Mouse (Mus musculus): Measurements from ENCODE around the gene Pld6. TPM values are rescaled to one million over a fixed set of nuclear protein-coding genes. Genes with fewer than 3 reads are reported as not detected.
A peak's percentile ranks its signal among the peaks of the same experiment; 100 is the strongest.

Pld6 gene
- total RNA-seq, 4 experiments from 2014 or later = 0.49 to 1.5 (median 0.85) TPM; not detected in 1

DNA sequence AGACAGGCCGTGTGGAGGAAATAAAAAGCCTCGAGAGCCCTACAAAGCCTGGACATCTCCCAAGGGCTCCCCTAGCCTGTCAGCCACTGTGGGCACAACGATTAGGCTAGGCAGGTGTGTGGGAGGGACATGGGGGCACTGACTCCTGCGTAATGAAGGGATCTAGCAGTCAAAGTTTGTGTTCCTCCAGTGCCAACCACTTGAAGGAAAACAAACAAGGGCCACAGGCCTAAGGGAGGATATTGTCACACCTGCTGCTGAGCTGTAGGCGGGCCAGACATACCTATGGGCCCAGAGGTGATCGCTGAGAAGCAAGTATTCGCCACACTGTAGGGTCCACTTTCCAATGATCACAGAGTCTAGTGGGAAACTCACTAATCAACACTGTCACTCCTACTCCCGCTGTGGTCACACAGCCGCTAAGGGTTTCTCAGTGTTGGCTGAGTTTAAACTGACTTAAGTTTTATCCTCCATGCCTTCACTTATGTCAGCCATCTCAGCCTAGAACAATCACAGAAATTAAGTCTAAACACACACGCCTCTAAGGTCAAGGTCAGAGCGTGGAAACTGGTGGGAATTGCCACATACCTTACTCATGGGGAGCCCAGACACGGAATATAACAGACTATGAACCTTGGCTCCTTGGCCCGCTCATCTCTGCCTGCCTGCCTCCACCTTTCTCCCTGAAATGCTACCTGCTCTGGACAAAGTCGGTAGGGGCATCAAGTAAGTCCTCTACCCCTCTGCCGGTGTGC is 824 bp downstream of the Pld6 start:
- DNase-seq (ENCODE audit: low spot score in 2 of 2) = no peak

DNA sequence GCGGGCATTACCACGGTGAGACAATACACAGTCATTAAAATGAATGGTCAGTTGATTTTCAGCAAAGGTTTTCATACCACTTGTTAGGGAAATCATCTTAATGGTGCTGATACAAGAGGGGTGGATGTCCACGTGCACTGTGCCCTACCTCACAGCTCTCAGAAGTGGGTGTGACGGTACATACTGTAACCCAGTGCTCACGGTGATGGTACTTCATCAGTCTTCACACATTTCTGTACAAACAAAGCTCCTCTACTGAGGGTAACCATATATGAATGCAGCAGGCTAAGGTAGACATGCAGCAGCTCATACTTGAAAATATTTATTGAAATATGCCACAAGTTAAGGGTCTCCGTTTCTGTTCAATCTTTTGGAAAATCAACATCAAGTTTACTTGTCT is 3.9 kb downstream of the Pld6 start:
- no peak for DNase-seq (ENCODE audit: low spot score in 2 of 2)

DNA sequence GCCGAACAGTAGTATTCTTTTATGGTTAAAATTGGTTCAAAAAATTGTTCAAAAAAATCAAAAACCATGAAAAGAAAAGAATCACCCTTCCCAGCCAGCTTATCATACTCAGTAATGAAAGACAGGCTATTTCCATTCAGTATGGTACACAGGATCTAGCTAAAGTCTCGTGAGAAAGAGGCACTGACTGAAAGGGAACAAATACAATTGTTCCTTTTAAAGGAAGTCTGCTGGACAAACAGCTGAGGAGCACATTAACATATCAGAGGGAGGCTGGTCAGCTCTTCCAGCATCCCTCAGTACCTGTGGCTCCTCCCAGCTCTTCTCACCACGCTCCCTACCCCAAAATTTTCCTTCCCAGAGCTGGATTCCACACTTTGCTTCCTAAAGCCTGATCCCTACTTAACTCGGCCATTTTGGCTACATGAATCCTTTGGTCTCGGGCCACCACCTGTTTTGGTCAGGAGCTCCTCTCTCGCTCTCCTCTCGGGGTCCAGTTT is 5.3 kb downstream of the Pld6 start:
- DNase-seq (ENCODE audit: low spot score in 2 of 2) = no peak

DNA sequence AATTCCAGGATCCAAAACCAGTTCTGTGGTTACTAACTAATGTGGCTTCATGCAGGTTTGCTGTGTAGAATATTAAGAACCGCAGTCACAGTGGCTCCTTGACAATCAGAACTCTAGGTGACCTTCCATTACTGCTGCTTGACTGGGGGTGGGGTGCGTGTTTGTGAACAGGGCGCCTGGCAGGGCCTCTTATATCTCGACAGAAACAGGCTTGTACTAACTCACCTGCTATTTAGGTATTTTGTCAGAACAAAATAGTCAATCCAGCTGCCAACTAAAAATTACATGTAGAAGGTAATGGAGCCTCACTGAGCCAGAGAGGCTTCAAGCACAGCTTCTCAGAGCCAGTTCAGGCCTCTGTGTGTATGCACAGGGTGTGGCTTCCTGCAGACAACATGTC is 7.2 kb downstream of the Pld6 start:
- no peak for DNase-seq (ENCODE audit: low spot score in 2 of 2)

DNA sequence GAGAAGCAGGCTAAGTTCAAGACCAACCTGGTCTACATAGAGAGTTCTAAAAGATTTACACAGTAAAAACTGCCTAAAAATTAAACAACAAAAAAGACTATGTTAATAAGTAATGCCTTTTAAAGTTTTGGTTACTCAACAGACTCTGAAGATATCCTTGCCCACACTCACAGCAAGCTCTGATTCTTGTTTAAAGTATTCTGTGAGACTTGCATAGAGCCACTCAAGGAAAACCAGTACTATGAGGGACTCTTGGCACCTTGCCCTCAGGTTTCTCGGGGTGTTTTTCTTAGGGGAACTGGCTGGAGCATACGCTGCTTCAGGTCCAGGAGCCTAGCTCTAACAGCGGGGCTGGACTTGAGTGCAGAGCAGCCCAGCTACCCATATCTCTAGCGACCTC is 8.0 kb downstream of the Pld6 start:
- no peak for DNase-seq (ENCODE audit: low spot score in 2 of 2)

DNA sequence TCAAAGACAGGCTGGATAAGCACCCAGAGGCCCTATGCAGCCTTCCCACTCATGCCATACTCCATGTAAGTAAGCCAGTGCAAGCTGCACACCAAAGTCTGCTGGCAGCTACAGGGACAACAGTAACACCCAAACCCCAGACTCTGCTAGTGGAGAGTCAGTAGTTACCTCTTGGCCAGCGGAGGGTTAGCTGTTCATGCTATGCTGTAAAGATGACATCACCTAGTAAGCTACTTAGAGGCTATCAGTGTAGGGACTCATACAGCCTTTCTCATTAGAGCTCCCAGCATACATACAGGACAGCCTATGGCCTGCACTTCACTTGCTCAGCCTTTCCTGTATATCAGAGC is 8.6 kb downstream of the Pld6 start:
- DNase-seq (ENCODE audit: low spot score in 2 of 2) = no peak

DNA sequence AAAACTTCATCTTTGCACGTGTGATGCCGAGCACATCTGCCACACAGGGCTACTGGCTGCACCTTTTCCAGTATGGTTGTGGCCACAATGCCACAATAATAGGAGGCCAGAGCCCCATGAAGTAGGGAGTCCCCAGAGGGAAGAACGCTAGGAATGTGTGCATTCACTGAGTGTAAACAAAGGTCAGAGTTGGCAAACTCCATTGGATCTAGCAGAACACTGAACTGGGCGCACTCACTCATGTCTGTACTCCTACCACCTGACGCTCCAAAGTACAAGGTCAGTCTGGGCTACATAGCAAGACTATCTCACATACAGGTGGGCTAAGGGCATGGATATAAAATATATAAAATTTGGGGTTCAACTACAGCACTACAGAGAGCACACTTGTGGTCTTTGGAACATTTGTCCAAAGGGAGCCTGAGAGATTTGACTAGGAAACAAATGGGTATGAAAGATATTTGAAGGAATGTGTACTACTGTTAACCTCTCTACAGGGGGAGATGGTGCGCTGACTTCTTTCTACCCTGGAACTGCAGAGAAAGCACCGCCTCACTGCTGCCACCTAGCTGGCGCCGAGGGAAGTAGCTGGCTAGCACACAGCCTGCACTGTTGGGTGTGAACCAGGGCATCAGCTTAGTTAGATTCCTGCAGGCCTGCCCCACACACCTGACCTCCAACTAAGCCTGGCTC is 9.1 kb downstream of the Pld6 start:
- peak in 1 of 2 experiments; percentile 61 for DNase-seq (ENCODE audit: low spot score in 2 of 2)

DNA sequence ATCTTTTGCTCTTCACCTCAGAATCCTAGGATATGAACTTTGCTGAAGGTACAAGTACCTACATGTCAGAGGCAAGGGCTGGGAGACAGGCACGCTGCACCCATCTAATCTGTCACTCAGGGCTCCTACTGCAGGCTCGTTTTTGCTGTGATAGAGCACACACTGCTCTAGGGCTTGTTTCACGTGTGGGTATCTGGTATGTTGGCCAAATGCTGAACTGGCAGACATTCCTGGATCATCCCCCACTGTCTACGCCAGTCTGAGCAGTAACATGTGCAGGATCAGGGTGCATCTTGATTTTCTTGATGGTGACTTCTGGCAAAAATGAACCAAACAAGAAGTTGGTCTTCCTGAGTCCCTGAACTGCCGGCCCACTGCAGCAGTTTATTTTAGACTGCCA is 10.2 kb downstream of the Pld6 start:
- no peak for DNase-seq (ENCODE audit: low spot score in 2 of 2)

DNA sequence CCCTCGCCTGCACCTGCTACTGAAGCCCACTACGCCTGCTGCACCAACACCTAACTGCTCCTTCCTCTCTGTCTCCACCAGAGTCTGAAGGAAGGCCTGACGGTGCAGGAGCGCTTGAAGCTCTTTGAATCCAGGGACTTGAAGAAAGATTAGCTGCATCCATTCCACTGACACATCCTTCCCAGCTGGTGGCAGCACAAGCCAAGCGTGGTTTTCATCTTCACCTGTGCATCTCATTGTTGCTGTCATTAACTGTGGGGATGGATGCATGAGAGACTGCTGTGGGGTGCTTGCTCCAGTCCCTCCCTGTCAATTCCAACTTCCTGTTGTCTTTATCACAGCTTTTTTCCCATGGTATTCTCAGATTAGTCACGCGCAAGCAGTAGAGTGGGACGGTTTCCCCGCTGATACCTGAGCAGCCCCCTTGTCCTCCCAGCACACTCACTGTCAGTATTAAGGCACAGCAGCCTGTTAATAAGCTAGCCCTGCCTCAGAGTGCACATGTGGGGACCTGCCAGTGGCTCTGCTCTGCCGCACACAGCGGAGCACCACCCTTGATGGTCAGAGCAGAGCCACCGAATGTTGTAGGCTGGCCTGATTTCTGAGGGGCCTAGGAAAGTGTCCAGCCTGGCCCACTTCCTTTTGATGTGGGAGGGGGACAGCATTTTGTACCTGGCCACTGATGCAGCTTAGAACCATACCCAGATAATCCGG is 11.9 kb downstream of the Pld6 start:
- no peak for DNase-seq (ENCODE audit: low spot score in 2 of 2)

DNA sequence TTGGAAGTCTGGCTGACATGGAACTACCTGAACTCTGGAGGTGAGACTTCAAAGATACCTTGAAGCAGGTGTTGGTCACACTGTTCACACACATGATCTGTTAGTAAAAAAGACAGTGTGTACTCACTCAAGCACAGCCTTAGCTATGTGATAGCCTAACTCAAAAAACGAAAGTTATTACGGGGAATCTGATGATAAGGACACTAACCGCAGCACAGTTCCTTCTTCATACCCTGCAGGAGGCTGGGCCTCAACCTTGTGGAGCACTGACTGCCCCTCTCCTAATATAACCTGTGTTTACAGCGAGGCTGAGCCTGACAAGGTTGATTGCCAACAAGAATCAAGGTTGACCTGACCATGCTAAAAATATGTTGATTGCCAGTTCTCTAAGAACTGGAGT is 12.9 kb downstream of the Pld6 start:
- DNase-seq (ENCODE audit: low spot score in 2 of 2) = no peak

DNA sequence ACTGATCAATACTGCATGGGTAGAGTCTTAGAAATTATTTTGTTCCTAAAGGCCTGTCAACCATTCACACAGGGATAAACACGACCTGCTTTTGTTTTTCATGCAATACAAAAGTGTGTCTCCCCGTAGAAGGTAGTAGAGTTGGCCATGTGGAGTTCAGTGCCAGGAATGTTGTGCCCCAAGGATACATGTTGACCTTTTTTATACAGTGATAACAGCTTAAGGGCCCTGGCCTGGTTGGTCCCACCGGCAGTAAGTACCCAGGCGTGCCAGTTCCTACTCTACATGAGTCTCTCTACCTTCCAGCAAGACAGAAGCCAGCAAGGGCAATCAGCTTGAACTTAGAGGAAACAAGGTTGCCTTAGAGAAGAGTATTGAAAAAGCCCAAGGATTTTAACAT is 14.5 kb downstream of the Pld6 start:
- DNase-seq (ENCODE audit: low spot score in 2 of 2) = no peak

DNA sequence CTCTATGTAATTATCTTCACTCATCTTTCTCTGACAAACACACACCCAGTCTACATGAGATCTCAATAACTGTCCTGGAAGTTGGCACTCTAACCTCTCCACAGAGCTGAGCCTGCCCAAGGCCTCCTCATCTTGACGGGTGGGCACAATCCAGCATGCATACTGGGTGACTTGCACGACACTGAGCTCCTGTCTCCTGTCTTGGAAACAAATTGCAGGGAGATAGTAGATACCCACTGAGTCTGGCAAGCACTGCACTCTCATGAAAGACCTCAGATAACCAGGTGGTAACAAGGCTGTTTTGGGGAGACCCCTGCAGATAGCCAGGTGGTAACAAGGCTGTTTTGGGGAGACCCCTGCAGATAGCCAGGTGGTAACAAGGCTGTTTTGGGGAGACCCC is 15.2 kb downstream of the Pld6 start:
- DNase-seq (ENCODE audit: low spot score in 2 of 2) = no peak

DNA sequence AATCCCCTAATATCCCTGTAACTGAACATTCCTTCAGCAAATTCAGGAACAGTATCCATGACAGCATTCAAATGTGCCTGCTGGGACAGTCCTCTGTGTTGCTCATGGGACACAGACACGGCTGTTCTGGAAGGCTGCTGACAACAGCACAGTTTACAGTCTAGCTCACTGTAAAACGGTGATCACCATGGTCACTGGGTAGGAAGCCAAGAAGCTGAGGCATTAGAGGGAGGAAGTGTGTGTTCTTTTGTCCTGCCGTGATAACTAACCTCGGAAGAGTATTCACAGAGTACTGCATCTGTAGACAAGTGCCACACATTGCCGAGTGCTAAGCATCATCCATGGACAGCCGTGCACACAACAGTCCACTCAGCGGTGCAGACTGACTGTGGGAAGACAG is 16.7 kb downstream of the Pld6 start:
- DNase-seq (ENCODE audit: low spot score in 2 of 2) = no peak

DNA sequence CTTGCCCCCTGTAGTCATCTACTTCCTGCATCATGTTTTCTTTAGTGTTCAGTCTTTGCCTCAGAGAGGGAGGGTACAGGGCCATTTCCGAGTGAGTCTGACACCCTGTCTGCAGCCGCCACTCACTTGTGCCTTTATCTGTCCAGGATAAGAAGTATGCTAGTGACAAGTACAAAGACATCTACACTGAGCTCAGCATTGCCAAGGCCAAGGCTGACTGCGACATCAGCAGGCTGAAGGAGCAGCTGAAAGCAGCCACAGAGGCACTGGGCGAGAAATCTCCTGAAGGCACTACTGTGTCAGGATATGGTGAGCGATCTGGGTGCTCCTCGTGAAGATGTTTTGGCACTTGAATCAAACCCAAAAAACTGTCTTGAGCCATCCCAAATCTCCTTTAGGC is 17.7 kb downstream of the Pld6 start:
- DNase-seq (ENCODE audit: low spot score in 2 of 2) = no peak

DNA sequence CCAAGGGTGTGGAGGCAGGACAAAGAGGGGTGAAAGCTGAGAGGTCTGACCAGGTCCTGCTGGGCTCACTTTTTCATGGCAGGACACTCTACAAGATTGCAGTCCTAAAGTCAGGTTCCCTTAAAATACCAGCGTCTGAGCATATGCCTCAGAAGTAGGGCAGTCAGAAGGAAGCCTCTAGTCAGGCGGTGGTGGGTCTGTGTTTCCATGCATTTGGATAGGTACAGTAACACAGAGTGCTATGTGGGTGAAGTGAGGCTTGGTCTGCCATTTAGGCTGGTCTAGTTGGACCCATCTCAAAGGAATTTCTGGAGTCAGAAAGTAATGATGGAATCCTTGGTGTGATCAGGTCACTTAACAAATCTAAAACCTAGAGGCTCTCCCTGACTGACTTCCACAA is 18.1 kb downstream of the Pld6 start:
- DNase-seq (ENCODE audit: low spot score in 2 of 2) = no peak

DNA sequence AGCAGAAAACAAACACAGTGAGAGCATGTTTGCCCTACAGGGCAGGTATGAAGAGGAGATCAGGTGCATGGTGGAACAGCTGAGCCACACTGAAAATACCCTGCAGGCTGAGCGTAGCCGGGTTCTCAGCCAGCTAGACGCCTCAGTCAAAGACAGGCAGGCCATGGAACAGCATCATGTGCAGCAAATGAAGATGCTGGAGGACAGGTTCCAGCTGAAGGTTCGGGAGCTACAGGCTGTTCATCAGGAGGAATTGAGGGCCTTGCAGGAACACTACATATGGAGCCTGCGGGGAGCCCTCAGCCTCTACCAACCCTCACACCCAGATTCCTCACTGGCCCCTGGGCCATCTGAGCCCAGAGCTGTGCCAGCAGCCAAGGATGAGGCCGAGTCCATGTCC is 26.6 kb downstream of the Pld6 start:
- DNase-seq (ENCODE audit: low spot score in 2 of 2) = no peak

DNA sequence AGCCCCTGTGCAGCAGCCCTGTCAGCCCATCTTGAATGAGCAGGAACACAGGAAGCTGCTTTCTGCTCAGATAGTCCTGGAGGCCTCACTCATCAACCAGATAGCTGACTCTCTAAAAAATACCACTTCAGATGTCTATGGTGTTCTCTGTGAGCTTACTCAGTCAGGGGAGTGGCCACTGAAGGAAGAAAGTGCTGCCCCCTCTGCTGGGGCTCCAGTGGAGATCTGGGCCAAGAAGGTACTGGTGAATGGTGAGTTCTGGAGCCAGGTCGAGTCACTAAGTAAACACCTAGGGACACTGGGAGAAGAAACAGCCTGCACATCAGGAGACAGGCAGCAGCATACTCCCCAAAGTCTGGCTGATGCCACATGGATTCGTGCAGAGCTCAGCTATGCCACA is 27.8 kb downstream of the Pld6 start:
- DNase-seq (ENCODE audit: low spot score in 2 of 2) = no peak

DNA sequence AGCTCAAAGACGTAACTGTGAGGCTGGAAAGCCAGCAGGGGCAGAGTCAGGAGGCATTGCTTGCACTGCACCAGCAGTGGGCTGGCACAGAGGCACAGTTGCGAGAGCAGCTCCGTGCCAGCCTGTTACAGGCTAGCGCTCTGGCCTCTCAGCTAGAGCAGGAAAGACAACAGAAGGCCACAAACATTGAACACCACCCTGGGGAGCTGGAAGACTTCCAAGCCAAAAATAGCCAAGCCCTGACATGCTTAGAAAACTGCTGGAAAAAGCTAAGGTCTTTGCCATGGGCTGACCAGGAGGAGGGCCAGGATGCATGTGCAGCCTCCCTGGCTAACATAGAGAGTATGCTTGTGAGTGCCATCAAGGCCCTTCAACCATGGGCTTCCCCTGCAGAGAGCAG is 28.3 kb downstream of the Pld6 start:
- DNase-seq (ENCODE audit: low spot score in 2 of 2) = peak; percentile 65 to 74

DNA sequence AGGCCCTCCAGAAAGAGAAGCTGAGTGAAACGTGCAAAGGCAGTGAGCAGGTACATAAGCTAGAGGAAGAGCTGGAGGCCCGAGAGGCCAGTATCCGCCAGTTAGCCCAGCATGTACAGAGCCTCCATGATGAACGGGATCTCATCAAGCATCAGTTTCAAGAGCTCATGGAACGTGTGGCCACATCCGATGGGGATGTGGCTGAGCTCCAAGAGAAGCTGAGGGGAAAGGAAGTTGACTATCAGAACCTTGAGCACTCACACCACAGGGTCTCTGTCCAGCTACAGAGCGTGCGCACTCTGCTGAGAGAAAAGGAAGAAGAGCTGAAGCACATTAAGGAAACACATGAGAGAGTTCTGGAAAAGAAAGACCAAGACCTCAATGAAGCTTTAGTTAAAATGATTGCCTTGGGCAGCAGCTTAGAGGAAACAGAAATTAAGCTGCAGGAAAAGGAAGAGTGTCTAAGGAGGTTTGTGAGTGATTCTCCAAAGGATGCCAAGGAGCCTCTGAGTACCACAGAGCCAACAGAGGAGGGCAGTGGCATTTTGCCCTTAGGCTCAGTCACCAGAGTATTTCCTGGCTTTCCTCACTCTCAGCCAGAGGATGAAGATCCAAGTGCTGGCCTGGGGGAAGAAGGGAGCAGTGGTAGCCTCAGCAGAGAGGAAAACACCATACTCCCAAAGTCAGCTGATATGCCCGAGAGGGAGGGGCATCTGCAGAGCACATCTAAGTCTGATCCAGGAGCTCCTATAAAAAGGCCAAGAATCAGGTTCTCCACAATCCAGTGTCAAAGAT is 29.1 kb downstream of the Pld6 start:
- DNase-seq (ENCODE audit: low spot score in 2 of 2) = no peak

DNA sequence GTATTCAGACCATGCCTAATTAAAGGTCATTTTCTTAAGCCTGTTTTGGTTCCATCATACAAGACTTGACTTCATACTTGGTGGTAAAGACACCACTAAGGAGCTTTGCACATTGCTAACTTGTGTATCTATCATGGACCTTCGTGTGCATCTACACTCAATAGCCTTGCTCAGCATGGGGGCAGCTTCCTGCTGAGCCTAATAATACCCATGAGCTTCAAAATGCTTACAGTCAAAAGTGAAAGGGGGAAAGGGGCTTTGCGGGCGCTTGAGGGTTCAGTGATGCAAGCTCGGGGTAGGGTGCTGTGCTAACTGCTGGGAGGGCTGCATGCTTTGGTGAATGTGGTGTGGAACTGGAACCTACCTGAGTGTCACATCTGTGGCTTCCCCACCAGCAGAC is 31.1 kb downstream of the Pld6 start:
- DNase-seq (ENCODE audit: low spot score in 2 of 2) = no peak

DNA sequence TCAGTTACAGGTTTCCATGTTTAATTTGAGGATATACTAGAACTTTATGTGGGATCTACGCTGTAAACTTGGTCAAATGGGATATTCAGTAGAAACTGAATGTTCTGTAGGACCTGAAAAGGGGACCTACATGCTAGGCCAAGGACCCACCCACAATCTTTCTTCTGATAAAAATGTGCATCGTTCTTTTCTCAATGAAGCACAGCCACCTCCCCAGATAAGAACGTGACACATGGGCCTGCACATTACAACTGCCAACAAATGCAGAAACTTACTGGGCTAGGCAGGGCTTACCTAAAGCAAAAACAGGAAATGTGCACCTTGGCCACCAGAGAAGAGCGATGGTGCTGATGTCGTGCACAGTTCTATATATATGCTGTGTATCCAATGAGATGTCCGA is 32.9 kb downstream of the Pld6 start:
- no peak for DNase-seq (ENCODE audit: low spot score in 2 of 2)

DNA sequence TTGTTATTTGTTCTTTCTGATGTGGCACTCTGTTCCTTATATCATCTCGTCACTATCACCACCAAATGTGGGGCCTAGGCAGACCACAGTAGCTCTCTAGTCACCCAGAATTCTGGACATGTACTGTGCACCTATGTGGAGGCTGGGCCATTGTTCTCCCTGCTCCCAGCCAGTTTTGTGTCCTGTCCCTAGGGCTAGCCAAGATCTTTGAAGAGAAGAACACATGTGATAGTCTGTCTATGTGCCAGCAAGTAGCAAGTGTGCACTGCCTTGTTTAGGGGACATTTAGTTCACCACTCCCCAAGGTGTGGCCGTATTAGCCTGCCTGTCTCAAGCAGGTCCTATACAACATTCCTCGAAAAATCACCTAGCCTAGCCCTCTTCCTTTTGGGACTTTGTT is 38.4 kb downstream of the Pld6 start:
- no peak for DNase-seq (ENCODE audit: low spot score in 2 of 2)

All from layer of hippocampus, adult 8-10 months (tissue).